Mouse (Mus musculus) ES-Bruce4 (cell line): ENCODE measurements around the gene Pip4k2b. TPM values are rescaled to one million over a fixed set of nuclear protein-coding genes. Genes with fewer than 3 reads are reported as not detected.

Experiments
- H3K27ac ChIP-seq: 2 replicates; pipeline ENCODE4 v1.5.1; 2012; ENCODE audit warnings: low read length, inconsistent platforms; ENCODE audit not compliant: insufficient read depth
- H3K27me3 ChIP-seq: 2 replicates; pipeline ENCODE4 v1.6.1; 2012; ENCODE audit warnings: mild to moderate bottlenecking, low read length, inconsistent platforms; ENCODE audit not compliant: control insufficient read depth, poor library complexity, insufficient read depth, severe bottlenecking
- H3K36me3 ChIP-seq: 2 replicates; pipeline ENCODE4 v1.6.1; 2012; ENCODE audit warnings: inconsistent platforms, mild to moderate bottlenecking, low read length, moderate library complexity; ENCODE audit not compliant: control insufficient read depth, poor library complexity, insufficient read depth, severe bottlenecking
- H3K4me1 ChIP-seq: one replicate; pipeline ENCODE4 v1.8.1; 2011; ENCODE audit warnings: low read length; ENCODE audit not compliant: control insufficient read depth, insufficient read depth
- H3K4me3 ChIP-seq: 2 replicates; pipeline ENCODE4 v1.5.1; 2011; ENCODE audit warnings: low read depth, mild to moderate bottlenecking, low read length
- H3K9ac ChIP-seq: 2 replicates; pipeline ENCODE4 v1.6.1; 2012; ENCODE audit warnings: low read depth, mild to moderate bottlenecking, inconsistent platforms; ENCODE audit not compliant: poor library complexity, severe bottlenecking
- H3K9me3 ChIP-seq: replicated peaks from 2 replicates; pipeline ENCODE4 v1.6.1; 2012; ENCODE audit warnings: mild to moderate bottlenecking, low read length, inconsistent platforms; ENCODE audit not compliant: control insufficient read depth, poor library complexity, insufficient read depth, severe bottlenecking
- CTCF ChIP-seq: IDR thresholded peaks from one replicate; pipeline ENCODE4 v1.8.1; 2011; ENCODE audit warnings: low read depth, low read length
- EP300 ChIP-seq: IDR thresholded peaks from 2 replicates; pipeline ENCODE4 v1.6.1; 2011; ENCODE audit warnings: low read depth, low read length; ENCODE audit not compliant: insufficient read depth
- POLR2A ChIP-seq: IDR thresholded peaks from one replicate; pipeline ENCODE4 v1.8.1; 2011; ENCODE audit warnings: low read length; ENCODE audit not compliant: insufficient read depth
- polyA plus RNA-seq: library from polyadenylated mRNA; stranded (reverse); fragments of >200 nt; gene quantifications from 2 replicates; pipeline ENCODE4 v1.2.4, GENCODE M21; 2011; ENCODE audit warnings: low read depth; ENCODE audit not compliant: missing spikeins, insufficient read depth, insufficient read length

Gene Pip4k2b
- polyA plus RNA-seq, 1 experiment: 35.0 TPM

DNA sequence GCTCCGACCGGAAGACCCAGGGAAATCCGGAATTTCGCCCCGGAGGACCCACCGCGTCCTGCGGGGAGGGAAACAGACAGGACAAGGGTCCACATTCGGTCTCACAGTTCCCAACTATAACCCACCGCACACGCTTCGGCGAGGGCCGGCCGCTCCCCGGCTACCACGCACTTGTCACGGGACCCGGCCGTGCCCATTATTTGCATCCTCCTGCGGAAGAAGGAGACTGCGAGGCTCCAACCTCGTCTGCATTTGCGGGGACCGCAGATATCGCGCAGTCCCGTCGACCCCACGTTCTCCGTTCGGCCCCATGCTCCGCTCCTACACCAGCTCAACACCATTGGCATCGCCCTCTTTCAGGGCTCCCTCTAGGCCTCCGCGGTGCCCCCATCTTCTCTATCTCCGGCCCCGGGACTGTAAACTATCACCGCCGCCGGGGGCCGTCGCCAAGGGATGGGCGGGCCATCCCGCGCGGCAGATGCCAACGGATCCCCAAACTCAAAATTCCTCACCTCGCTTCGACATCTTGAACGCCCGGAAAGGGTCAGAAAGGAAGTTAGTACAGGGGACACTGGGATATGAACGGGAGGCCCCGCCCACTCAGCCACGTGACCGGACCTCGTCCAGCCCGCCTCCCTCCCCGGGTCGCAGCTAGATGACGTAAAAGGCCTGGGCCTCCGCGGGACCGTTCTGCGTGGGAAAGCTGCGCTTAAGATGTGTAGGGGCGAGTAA is 37.5 kb upstream of the Pip4k2b start, which contains the start of gene Rpl23:
Gene Rpl23 (minus strand): TSS at position 606 of the 732 bp plus-strand sequence.
- peak within 1 kb of the TSS; percentile 73 for H3K27ac ChIP-seq
- peak within 1 kb of the TSS; percentile 99 for H3K4me3 ChIP-seq
- peaks cover 49% of the 10 kb centered on the region for H3K36me3 ChIP-seq
- peak within 1 kb of the TSS; percentile 98 for H3K9ac ChIP-seq
- H3K9me3 ChIP-seq: peaks cover 9% of the 10 kb centered on the region
- H3K27me3 ChIP-seq: no peaks in the 10 kb centered on the region
- TF ChIP-seq CTCF: no peak
- peak; percentile 92 for TF ChIP-seq POLR2A
- TF ChIP-seq EP300: peak; percentile 63; the same call in 1 of the 2 replicates
- no peaks in the 10 kb centered on the region for H3K4me1 ChIP-seq

DNA sequence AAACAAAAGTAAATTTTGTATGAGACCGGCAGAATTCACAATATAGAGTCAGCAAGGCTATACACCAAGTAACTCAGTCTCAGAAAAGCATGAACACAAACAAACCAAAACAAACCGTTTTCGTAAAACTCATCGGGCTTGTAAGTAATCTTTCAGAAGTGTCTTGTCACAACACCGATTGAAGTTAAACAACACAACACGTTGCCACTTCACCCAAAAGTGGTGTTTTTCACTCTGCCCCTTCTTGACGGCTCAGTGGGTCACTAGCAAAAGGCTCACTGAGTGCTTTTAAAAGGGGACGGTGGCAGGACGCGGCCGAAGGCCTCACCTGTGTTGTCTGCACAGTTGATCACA is 37.0 kb upstream of the Pip4k2b start:
- Histone ChIP-seq H3K9ac (peak overlapping the region; percentile 98), H3K27ac (peak overlapping the region; percentile 73), H3K4me1 (no peaks in the 10 kb centered on the region), H3K4me3 (peak overlapping the region; percentile 99), H3K27me3 (no peaks in the 10 kb centered on the region), H3K9me3 (peaks cover 9% of the 10 kb centered on the region), H3K36me3 (peaks cover 55% of the 10 kb centered on the region)
- no peak for TF ChIP-seq CTCF
- no peak for TF ChIP-seq EP300
- TF ChIP-seq POLR2A: no peak

DNA sequence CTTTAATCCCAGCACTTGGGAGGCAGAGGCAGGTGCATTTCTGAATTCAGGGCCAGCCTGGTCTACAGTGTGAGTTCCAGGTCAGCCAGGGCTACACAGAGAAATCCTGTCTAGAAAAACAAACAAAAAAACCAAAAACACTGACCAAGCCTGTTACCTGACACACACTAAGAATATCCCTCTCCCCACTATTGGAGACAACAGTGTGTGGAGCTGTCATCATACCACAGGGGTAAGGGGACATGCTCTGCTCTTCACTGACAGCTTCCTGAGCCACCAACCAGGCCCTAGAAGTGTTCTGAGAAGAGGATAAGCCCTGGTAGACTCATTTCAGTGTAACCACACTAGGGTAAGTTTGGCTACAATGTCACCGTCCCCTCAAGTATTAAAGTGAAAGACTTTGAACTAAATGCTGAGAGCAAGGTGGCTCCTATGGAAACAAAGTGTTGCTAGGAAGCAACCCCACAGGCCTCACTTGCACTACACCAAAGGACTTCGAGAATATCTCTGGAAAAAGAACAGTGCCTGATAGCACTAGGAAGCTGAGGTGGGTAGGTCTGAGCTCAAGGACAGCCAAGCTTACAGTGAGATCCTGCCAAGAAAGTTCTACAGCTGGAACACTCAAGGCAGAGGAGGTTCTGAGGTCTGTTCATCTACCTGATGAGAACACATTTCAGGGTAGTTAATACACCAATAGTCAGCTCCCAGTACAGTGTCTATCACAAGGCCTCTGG is 35.6 kb upstream of the Pip4k2b start:
- H3K9ac ChIP-seq: peak overlapping the region; percentile 98
- H3K36me3 ChIP-seq: peaks cover 55% of the 10 kb centered on the region
- H3K27me3 ChIP-seq: no peaks in the 10 kb centered on the region
- H3K27ac ChIP-seq: peak overlapping the region; percentile 73
- peaks cover 9% of the 10 kb centered on the region for H3K9me3 ChIP-seq
- TF ChIP-seq EP300 (no peak), POLR2A (no peak)
- H3K4me3 ChIP-seq: peak overlapping the region; percentile 91
- H3K4me1 ChIP-seq: no peaks in the 10 kb centered on the region

DNA sequence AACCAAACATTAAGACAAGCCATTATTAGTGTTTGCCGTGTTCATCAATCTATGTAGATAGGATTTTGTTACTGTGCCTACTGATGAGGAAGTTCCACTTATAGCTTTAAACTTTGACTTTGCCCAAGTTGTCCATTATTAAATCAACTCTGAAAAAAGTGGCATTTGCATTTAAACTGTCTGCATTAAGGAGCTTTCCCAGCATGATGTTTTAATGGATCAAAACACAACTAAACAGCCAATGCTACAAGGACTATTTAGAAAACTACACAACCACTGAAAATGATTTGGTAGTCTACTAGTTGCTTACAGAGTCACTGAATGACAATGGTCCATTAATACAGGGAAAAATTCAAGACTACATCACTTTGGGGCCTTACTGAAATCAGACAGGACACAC is 34.4 kb upstream of the Pip4k2b start:
- H3K27me3 ChIP-seq: no peaks in the 10 kb centered on the region
- H3K9ac ChIP-seq: peak overlapping the region; percentile 98; the same call in 1 of the 2 replicates
- no peak for TF ChIP-seq POLR2A
- no peak for TF ChIP-seq EP300
- no peak for TF ChIP-seq CTCF
- peaks cover 3% of the 10 kb centered on the region; the same call in 1 of the 2 replicates for H3K9me3 ChIP-seq
- no peaks in the 10 kb centered on the region for H3K4me1 ChIP-seq
- peak overlapping the region; percentile 37; the same call in 1 of the 2 replicates for H3K4me3 ChIP-seq
- H3K36me3 ChIP-seq: peaks cover 55% of the 10 kb centered on the region
- H3K27ac ChIP-seq: peak overlapping the region; percentile 65

DNA sequence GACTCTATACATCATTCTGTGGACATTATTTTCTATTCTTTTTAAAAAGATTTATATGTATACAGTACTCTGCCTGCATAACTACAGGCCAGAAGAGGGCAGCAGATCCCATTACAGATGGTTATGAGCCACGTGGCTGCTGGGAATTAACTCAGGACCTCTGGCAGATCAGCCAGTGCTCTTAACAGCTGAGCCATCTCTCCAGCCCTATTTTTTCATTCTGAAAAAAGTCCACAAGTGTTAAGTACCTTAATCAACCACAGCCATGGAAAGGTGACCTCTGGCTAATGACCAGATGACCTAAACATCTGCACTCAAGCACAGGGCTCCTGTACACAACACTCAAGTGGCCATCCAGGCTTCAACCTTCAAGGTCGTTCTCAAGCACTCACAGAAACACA is 32.6 kb upstream of the Pip4k2b start:
- peaks cover 55% of the 10 kb centered on the region for H3K36me3 ChIP-seq
- H3K9ac ChIP-seq: 0 out of 2 replicates have a peak overlapping the region, but pooled peaks have one; percentile 3

More for the DNA sequence above, 32.6 kb upstream of the Pip4k2b start:
- TF ChIP-seq POLR2A: no peak
- peak; percentile 22 for TF ChIP-seq CTCF
- H3K27me3 ChIP-seq: no peaks in the 10 kb centered on the region
- peak overlapping the region; percentile 82 for H3K27ac ChIP-seq
- no peak overlapping the region for H3K4me3 ChIP-seq
- no peaks in the 10 kb centered on the region for H3K4me1 ChIP-seq
- no peaks in the 10 kb centered on the region for H3K9me3 ChIP-seq
